Mouse (Mus musculus) erythroblast, embryonic 14.5 days (primary cell): ENCODE results near the gene Upp2. TPM values are rescaled to one million over a fixed set of nuclear protein-coding genes. Genes with fewer than 3 reads are reported as not detected.

Experiments used
- H3K27me3 ChIP-seq: 2 replicates; pipeline ENCODE4 v1.6.1; 2012; ENCODE audit warnings: inconsistent platforms; ENCODE audit not compliant: control insufficient read depth
- H3K36me3 ChIP-seq: 2 replicates; pipeline ENCODE4 v1.6.1; 2012; ENCODE audit warnings: mild to moderate bottlenecking, inconsistent platforms; ENCODE audit not compliant: control insufficient read depth
- H3K4me1 ChIP-seq: 2 replicates; pipeline ENCODE4 v1.6.1; 2012; ENCODE audit warnings: inconsistent platforms; ENCODE audit not compliant: control insufficient read depth
- H3K4me3 ChIP-seq: replicated peaks from 2 replicates; pipeline ENCODE3; 2012; ENCODE audit warnings: moderate library complexity, mild to moderate bottlenecking, inconsistent platforms
- H3K9me3 ChIP-seq: 2 replicates; pipeline ENCODE4 v1.6.1; 2012; ENCODE audit warnings: low read length, inconsistent platforms, mixed read lengths; ENCODE audit not compliant: control insufficient read depth
- GATA1 ChIP-seq: IDR thresholded peaks from 2 replicates; pipeline ENCODE4 v1.6.1; 2012; ENCODE audit warnings: low read length, inconsistent platforms, mixed read lengths
- TAL1 ChIP-seq: IDR thresholded peaks from 3 replicates; pipeline ENCODE4 v1.6.1; 2012; ENCODE audit warnings: low read length, inconsistent platforms, mixed read lengths
- polyA plus RNA-seq: library from polyadenylated mRNA; stranded (reverse); fragments of >175 nt; gene quantifications from 2 replicates; pipeline ENCODE4 v1.2.3, GENCODE M21; 2012

Upp2 gene
- polyA plus RNA-seq, 1 experiment, result not detected

GRCm38 (mm10) chr2:58529860-58530440, 37.1 kb upstream of the Upp2 start:
- TF ChIP-seq TAL1 (no peak), GATA1 (no peak)
- no peaks in the 10 kb centered on the region for H3K9me3 ChIP-seq

DNA sequence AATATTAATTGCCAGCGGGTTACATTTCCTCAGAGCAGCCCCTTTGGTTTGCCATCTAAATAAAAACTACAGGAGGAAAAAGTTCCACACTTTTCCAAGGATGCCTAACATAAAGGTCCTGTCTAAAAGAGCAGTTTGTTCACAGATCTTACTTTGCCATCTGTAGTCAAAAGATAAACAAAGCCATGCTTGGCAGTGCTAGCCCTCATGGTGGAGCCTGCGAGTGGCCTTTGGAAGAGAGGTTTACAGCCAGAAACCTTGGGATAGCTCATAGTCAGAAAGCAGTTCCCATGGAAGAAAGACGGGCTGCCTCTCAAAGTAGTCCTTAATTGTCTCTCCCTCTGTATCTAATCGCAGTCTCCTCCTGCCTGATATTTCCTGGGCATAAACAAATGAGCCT, 36.6 kb upstream of the Upp2 start:
- TF ChIP-seq TAL1, result no peak
- no peak for TF ChIP-seq GATA1
- Histone ChIP-seq H3K27me3 (no peaks in the 10 kb centered on the region), H3K9me3 (no peaks in the 10 kb centered on the region), H3K4me3 (no peak overlapping the region), H3K4me1 (peaks cover 2% of the 10 kb centered on the region; the same call in 1 of the 2 replicates), H3K36me3 (no peaks in the 10 kb centered on the region)

More at GRCm38 (mm10) chr2:58529860-58530440, 37.1 kb upstream of the Upp2 start:
- H3K4me3 ChIP-seq, result no peak overlapping the region
- H3K4me1 ChIP-seq, result peaks cover 2% of the 10 kb centered on the region; the same call in 1 of the 2 replicates
- no peaks in the 10 kb centered on the region for H3K27me3 ChIP-seq
- H3K36me3 ChIP-seq, result no peaks in the 10 kb centered on the region

DNA sequence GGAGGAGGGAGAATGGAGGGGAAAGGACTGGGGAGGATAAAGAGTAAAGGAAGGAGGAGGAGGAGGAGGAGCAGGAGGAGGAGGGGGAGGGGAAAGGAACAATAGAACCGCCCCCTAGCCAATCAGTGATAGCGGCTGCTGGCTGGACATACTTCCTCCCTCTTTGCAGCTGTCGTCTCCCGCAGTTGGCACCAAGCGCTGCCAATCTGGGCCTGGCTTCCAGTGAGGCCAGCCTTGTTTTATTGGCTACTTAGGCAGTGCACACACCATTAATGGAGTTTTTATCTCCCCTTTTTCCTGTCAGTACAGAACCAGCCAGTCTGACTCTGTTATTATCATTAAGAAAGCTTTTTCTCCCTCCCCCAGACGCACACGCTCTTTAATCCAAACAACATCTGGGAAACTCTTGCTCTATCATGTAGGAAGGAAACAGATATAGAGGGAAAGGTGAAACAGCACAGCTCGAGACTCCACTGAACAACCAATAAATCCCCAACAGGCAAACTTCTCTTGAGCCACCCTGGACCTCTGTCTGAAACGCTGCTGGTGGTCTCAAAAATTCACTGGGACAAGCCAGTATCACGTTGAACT, 34.7 kb upstream of the Upp2 start:
- Histone ChIP-seq H3K36me3 (no peaks in the 10 kb centered on the region), H3K27me3 (no peaks in the 10 kb centered on the region), H3K4me1 (peaks cover 2% of the 10 kb centered on the region; the same call in 1 of the 2 replicates), H3K9me3 (no peaks in the 10 kb centered on the region), H3K4me3 (no peak overlapping the region)
- TF ChIP-seq TAL1 (no peak), GATA1 (no peak)

DNA sequence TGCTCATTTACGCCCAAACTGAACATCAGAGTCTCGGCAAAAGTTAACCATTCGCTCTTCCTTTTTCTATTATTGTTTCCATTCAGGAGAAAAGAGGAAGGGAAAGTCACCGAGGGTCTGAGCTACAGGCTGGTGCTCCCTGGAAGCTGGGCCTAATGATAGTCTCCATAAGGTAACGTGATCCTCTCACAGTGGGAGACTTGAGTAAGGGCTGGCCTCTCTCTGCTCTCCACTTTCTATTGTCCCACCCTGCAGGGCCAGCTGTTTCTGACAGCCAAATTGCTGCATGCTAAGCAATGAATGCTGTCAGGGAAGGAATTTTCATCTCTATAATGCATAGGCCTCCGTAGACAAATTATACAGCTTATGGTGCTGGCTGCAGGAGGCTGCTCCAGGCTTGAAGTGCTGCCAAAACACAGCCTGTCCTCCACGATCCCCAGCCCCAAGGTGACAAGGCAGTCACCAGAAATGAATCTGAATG, 33.5 kb upstream of the Upp2 start:
- Histone ChIP-seq H3K27me3 (no peaks in the 10 kb centered on the region), H3K4me1 (peaks cover 2% of the 10 kb centered on the region; the same call in 1 of the 2 replicates), H3K36me3 (no peaks in the 10 kb centered on the region), H3K4me3 (no peak overlapping the region), H3K9me3 (no peaks in the 10 kb centered on the region)
- TF ChIP-seq TAL1, result no peak
- TF ChIP-seq GATA1, result no peak

DNA sequence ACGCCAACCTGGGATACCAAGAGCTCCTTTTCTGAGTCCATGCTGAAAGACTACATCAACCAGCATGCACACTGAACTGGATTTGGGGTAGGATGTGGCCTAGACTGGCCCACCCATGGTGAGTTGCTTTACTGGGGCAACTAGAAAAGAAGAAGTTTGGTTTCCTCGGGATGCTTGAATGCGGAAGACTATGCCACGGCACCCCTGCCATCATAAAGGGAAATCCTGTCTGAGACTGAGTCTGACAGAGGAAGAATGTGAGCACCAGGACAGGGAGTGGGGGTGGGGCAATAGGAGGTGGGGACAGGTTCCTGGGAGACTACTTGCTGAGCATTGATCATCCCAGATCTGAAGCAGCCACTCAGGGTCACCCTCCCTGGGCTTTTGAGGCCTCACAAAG, 32.7 kb upstream of the Upp2 start:
- TF ChIP-seq GATA1 (no peak), TAL1 (no peak)
- Histone ChIP-seq H3K36me3 (no peaks in the 10 kb centered on the region), H3K4me1 (peaks cover 2% of the 10 kb centered on the region; the same call in 1 of the 2 replicates), H3K4me3 (no peak overlapping the region), H3K27me3 (no peaks in the 10 kb centered on the region), H3K9me3 (no peaks in the 10 kb centered on the region)

DNA sequence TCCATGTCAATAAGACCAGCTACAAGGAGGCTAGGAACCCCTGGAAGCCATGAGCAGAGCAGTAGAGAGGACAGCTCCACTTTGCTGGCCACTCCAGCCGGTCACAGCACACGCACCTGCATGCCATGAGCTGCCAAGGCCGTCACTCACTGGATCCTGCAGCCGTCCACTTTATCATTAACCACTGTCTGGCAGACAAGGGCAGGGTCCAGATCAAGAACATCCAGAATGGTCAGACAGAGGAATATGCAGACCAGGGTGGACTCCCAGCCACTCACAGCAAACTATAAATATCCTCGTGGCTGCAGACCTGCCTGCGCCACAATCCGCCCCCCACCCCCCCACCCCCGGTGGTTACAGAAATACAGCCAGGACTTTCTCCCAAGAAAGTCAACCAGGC, 31.9 kb upstream of the Upp2 start:
- H3K36me3 ChIP-seq, result no peaks in the 10 kb centered on the region
- H3K27me3 ChIP-seq, result no peaks in the 10 kb centered on the region
- H3K9me3 ChIP-seq, result no peaks in the 10 kb centered on the region
- no peak overlapping the region for H3K4me3 ChIP-seq
- TF ChIP-seq GATA1 (no peak), TAL1 (no peak)
- H3K4me1 ChIP-seq, result peaks cover 2% of the 10 kb centered on the region; the same call in 1 of the 2 replicates

DNA sequence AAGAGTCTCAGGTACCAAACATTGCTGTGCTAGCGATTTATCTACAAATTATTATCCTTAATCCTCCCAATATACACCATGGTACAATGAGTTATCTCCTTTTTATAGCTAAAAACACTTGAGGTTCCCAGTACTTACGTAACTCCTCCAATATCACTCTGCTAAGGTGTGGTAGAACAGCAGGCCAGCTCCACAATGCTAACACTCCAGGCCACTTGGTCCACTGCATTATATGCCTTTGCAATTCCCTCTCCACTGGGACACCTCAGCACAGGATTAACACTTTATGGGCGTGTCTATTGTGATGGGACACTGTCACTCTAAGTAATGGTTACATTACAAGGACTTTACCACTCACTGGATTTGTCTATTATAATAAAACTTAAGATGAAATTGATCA, 30.3 kb upstream of the Upp2 start:
- Histone ChIP-seq H3K27me3 (no peaks in the 10 kb centered on the region), H3K9me3 (no peaks in the 10 kb centered on the region), H3K36me3 (no peaks in the 10 kb centered on the region), H3K4me1 (peaks cover 2% of the 10 kb centered on the region; the same call in 1 of the 2 replicates), H3K4me3 (no peak overlapping the region)
- TF ChIP-seq GATA1, result no peak
- no peak for TF ChIP-seq TAL1

- H3K27me3 ChIP-seq, result no peaks in the 10 kb centered on the region
- TF ChIP-seq TAL1 (no peak), GATA1 (no peak)
- H3K4me3 ChIP-seq, result no peak overlapping the region
- H3K9me3 ChIP-seq, result no peaks in the 10 kb centered on the region
- H3K36me3 ChIP-seq, result no peaks in the 10 kb centered on the region
- H3K4me1 ChIP-seq, result no peaks in the 10 kb centered on the region
These were observed 28.9 kb upstream of the Upp2 start for GRCm38 (mm10) chr2:58538196-58538595.

DNA sequence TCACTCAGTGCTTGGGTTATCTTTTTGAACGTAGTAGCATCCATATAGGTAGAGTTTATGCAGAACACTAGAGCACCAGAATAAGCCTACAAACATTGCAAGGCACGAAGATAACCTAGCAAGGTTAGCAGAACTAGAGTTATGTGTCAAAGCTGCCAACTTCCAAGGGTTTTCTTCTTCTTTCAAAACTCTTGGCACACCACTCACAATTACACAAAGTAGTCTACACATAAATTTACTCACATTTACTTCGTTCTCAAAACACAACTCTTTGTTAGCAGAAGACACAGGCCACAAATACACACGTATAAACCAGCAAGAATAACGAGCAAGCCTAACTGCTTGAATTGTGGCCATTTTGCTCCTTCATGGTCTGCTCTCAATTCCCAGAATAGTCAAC, 23.8 kb upstream of the Upp2 start:
- H3K4me1 ChIP-seq, result peaks cover 3% of the 10 kb centered on the region; the same call in 1 of the 2 replicates
- H3K9me3 ChIP-seq, result no peaks in the 10 kb centered on the region
- H3K36me3 ChIP-seq, result no peaks in the 10 kb centered on the region
- no peak overlapping the region for H3K4me3 ChIP-seq
- TF ChIP-seq TAL1 (no peak), GATA1 (no peak)
- no peaks in the 10 kb centered on the region for H3K27me3 ChIP-seq
